Mouse (Mus musculus) left cerebral cortex, adult 9 months (tissue): Measurements from ENCODE around the gene Hspa1a.
"Not testable (repeated sequence)": the region's sequence is repeated elsewhere in the genome, so short reads cannot be mapped to it uniquely, and the experiment has no call there.

Experiments used
- DNase-seq, 2 experiments: peaks; one replicate each; pipeline ENCODE4 v3.0.0; 2022; ENCODE audit warnings: low spot score in 2 of 2

Gene Hspa1a

GRCm38 (mm10) chr17:34972069-34972749, at the start of gene Hspa1a, which contains the start of gene Hspa1l:
Hspa1a (minus strand) TSS chr17:34972156.
Hspa1l (plus strand) TSS chr17:34972703.
- peak; percentile 74 to 86 for DNase-seq

DNA sequence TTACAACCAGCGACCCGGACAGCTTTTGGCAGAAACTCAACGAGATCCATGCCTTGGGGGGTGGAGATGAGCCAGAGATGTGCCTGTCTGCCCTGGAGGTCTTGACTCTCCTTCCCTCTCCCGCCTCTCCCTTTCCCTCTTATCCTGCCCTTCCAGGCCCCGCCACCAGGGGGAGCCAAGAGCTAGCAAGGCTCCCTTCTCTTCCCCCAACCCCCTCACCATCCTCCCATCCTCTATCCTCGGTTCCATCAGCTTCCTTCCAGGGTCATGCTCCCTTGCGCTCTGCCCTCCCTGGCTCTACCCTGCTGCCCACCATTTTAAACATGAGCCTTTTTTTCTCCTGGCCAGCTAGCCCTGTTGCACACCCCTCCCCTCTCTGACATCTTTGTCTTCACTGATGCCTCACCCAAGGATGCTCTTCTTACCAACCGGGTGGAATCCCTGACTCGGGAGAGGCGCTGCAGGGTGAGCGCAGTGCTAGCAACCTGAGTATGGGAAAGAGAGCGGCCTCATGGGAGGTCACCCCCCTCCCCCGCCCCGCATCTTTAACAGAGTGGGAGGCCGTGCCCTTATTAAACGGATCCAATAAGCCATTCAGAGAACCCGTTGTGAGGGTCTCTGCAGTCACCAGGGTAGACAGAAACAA, 49.3 kb upstream of the Hspa1a start:
- DNase-seq: peak; percentile 55 to 90

DNA sequence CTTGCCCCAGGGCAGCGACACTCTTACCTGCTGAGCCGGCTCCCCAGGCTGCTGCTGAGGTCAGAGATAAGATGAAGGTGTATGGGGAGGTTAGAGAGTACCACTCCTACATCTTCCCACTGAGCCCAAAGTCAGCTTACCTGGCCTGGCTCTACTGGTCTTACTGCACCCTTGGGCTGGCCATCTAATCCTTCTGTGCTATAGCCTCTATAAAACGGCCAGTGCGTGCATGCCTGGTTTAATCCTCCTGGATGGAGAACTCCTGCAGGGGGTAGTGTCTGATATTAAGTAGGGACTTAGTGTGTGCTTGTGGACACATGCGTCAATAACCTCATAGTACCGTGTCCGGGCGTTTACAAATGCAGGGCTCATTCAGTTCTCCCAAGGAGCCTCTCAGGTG, 48.6 kb upstream of the Hspa1a start:
- no peak for DNase-seq

DNA sequence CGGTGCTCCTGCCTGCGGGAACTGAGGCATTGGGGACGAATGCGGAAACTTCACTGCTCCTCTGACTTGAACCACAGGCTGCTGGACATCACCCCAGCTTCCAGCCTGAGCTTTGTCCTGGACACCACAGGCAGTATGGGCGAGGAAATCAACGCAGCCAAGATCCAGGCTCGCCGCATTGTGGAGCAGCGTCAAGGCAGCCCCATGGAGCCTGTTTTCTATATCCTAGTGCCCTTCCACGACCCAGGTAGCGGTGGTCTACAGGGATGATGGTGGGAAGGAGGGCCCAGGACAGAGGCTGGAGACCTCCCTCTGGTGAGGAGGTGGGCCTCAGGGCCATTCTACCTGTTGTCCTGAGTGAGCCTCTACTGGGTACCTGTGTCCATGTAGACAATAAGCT, 47.9 kb upstream of the Hspa1a start:
- DNase-seq: no peak

GRCm38 (mm10) chr17:35018171-35018570, 46.2 kb upstream of the Hspa1a start:
- DNase-seq: no peak

DNA sequence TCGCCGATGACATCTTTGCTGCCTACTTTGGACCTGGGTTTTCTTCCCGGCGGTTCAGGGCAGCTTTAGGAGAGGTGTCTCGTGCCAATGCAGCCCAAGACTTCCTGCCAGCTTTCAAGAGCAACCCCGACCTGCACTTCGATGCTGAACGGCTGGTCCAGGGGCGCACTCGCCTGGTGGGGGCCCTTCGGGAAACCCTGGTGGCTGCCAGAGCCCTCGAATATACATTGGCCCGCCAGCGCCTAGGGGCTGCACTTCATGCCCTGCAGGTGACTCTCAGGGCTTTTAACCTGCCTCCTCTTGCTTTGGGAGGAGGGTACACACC, 45.7 kb upstream of the Hspa1a start:
- DNase-seq: no peak

DNA sequence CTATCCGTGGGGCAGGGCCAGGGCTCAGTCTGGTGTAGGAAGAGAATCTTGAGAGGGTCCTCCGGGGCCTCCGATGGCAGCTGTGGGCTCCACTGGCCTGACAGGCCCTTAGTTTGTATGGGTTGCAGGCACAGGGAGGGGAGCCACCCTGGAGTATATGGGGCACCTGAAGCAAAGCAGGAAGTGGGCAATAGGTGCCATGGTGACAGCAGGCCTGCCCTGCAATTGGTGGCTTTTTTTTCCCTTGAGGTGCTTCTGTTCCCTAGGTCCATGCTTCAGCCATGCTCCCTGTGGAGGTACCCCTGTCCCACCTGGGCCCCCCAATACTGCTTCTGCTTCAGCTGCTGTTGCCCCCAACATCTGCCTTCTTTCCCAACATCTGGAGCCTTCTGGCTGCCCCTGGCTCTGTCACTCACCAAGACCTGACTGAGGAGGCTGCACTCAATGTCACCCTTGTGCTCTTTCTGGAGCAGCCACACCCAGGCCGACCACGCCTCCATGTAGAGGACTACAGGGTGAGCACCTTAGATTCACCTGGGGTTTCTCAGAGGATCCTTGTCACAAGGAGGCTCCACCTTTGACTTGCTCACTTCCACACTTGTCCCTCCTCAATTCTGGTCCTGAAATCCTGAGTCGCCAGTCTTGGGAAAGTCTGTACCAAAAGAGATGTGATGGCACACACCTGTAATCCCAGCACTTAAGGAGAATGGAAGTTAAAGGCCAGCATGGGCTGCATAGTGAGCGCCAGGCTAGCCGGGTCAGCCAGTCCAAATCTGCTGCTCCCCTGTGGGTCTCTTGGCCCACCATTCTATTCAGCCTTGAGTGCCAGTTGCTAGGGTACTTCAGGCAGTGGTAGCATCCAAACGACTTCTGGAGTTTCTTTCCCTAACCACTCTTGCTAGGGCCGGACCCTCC, 45.1 kb upstream of the Hspa1a start:
- no peak for DNase-seq

DNA sequence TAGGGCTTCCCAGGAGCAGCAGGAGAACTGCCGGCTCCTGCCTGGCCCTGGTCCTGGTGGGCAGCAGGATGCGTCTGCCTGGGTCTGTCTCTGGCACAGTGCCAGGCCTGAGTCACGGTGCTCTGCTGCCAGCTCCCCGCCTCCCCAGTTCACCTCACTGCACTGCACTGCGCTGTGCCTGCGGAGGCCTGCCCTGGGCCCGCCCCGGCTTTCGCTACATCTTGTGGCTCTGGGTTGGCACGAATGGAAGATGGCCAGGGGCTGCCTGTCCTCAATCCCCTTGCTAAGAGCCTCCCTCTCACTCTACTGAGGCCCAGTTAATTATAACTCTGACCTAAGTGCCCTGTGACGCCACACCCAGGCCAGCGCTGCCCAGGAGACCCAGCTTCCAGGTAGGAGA, 44.4 kb upstream of the Hspa1a start, which contains the start of gene Vwa7:
Gene Vwa7, plus strand, starts transcription at position 204 of the 400 bp plus-strand sequence.
- DNase-seq: no peak

DNA sequence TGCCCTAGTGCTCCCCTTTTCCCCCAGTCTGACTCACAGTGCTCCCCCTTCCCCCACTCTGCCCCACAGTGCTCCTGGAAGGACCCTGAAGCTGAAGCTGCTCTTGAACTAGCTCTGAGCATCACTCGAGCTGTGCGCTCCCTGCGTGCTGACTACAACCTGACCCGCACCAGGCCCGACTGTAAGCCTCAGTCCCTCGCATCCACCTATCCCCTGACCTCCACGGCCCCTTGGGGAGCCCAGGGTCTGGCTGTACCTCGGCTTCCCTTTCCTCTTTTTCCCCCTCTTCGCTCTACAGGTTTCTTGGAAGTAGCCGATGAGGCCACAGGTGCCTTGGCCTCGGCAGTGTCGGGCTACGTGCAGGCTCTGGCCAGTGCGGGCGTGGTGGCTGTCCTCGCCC, 43.3 kb upstream of the Hspa1a start:
- DNase-seq: no peak

- no peak for DNase-seq
Measured at GRCm38 (mm10) chr17:35013221-35013620, 41.3 kb upstream of the Hspa1a start.

- no peak for DNase-seq
Measured at GRCm38 (mm10) chr17:35012430-35012829, 40.5 kb upstream of the Hspa1a start.

GRCm38 (mm10) chr17:35011440-35011839, 39.5 kb upstream of the Hspa1a start:
- DNase-seq: no peak

- no peak for DNase-seq
Measured at GRCm38 (mm10) chr17:35009586-35009985, 37.6 kb upstream of the Hspa1a start.

- no peak for DNase-seq
Measured at GRCm38 (mm10) chr17:35007387-35007991, 35.5 kb upstream of the Hspa1a start.

GRCm38 (mm10) chr17:35005902-35006301, 33.9 kb upstream of the Hspa1a start:
- DNase-seq: not testable (repeated sequence)

DNA sequence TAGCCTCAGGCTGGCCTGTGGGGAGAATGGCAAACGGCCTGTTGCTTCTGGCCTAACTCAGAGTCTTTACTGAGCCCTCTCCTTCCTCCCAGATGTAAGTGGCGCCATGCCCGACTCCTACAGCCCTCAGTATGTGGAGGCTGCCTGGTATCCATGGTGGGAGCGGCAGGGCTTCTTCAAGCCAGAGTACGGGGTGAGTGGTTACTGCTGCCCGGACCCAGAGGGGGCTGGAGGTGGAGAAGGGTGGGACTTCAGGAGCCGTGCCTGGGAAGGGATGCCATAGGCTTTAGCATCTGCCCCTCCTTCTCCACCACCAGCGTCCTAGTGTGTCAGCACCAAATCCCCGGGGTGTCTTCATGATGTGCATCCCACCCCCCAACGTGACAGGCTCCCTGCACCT, 33.2 kb upstream of the Hspa1a start:
- no peak for DNase-seq

DNA sequence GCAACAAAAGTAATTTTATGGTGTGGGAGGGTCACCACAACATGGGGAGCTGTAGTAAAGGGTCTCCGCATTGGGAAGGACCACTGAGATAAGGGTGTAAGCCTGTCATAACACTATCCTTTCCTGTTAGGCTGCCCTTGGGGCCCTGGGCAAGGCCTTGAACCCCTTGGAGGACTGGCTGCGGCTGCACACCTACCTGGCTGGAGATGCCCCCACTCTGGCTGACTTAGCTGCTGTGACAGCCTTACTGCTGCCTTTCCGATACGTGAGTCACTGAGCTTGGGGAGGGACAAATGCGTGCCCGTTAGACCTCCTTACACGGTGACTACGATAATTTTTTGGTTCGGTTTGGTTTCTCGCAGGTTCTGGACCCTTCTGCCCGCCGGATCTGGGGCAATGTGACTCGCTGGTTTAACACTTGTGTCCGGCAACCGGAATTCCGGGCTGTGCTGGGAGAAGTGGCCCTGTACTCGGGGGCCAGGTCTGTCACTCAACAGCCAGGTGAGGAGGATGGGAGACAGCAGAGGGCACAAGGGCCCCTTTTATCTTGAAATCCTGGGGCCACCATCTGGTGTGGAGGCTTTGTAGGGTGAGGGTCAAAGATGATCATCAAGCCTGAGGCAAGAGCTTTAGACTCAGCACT, 32.2 kb upstream of the Hspa1a start:
- DNase-seq: no peak

- no peak for DNase-seq
Measured at GRCm38 (mm10) chr17:35003022-35003838, 31.3 kb upstream of the Hspa1a start.

DNA sequence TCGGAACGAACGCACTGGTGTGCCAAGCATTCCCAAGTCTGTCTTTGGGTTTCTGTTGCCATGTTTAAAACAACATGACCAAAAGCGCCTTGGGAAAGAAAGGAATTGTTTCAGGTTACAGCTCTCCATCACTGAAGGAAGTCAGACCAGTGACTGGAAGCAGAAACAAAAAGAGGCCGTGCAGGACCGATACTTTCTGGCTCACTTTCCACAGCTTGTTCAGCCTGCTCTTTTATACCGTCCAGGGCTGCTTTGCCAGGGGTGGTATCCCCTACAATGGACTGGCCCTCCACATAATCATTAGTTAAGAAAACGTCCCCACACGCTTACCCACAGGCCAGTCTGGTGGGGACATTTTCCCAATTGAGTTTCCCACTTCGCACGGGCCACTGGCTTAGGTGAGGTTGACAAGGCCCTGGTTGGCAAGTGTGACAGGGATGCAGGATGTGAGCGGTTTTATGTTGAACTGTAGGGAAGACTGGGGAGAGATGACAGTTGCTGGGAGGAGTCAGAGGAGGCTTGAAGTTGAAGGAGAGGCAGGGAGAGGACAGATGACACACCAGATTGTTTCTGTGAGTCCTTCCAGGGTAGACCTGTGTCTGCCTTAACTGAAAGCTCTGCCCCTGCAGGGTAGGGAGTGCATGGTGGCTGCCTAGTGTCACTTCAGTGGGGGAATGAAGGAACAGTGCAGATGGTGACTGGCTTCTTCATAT, 30.4 kb upstream of the Hspa1a start:
- DNase-seq: no peak
